Mouse (Mus musculus): ENCODE data around the gene 2010111I01Rik. TPM values are rescaled to one million over a fixed set of nuclear protein-coding genes. Genes with fewer than 3 reads are reported as not detected.
A peak's percentile ranks its signal among the peaks of the same experiment; 100 is the strongest.

The 2010111I01Rik gene
- 19.8 and 23.3 TPM in 2 replicates for total RNA-seq (2012; rRNA removed)
- 14.4 and 15.8 TPM in 2 replicates for total RNA-seq (2014; rRNA removed)
- 13.3 and 18.8 TPM in 2 replicates for polyA plus RNA-seq (2012; ENCODE audit: insufficient read length, low read depth)

GRCm38 (mm10) chr13:62964640-62965311 is at the start of gene 2010111I01Rik:
2010111I01Rik (plus strand) TSS chr13:62964893.
- Histone ChIP-seq H3K27me3 (replicated peaks) (no peaks in the 10 kb centered on the region), H3K27ac (ENCODE audit: insufficient read depth, low read depth) (no peak within 1 kb of the TSS), H3K36me3 (replicated peaks in 1 of 2; ENCODE audit: control insufficient read depth in 1 of 2, insufficient read depth in 1 of 2, low read length in 1 of 2) (peaks cover 6 to 12% of the 10 kb centered on the region in 2 experiments), H3K4me3 (replicated peaks in 1 of 3; ENCODE audit: low read depth in 2 of 3, low read length in 2 of 3, poor library complexity in 1 of 3) (peak within 1 kb of the TSS; percentile 78 to 95 (median 94)), H3K4me1 (ENCODE audit: control insufficient read depth in 1 of 2, insufficient read depth in 2 of 2) (peaks cover 6 to 15% of the 10 kb centered on the region in 2 experiments; a peak in 3 of 4 replicates), H3K4me2 (ENCODE audit: insufficient read depth, low read depth, poor library complexity, severe bottlenecking) (peak within 1 kb of the TSS; percentile 67), H3K79me2 (replicated peaks; ENCODE audit: control insufficient read depth, extremely low read depth, insufficient read depth, poor library complexity, severe bottlenecking) (no peaks in the 10 kb centered on the region), H3K9ac (ENCODE audit: insufficient read depth, low read depth) (peak within 1 kb of the TSS; percentile 42), H3K9me3 (replicated peaks; ENCODE audit: low read length) (no peaks in the 10 kb centered on the region)
- peak; percentile 97 for DNase-seq (ENCODE audit: extremely low read depth)
- dilution Hi-C loops (cut with MboI; ENCODE audit: extremely low pct_ligation_motif_present, extremely low pct_unique_long_range_greater_than_20kb, low sequenced_read_pairs) (no loop called here), in situ Hi-C loops (cut with MboI; ENCODE audit: low pct_ligation_motif_present, low pct_unique_long_range_greater_than_20kb, low sequenced_read_pairs) (no loop called here)
- TF ChIP-seq MEF2A (IDR thresholded peaks at IDR 0.05; ENCODE audit: borderline replicate concordance, low read depth, low read length) (peak; percentile 68), TBP (conservative IDR thresholded peaks at IDR 0.05; ENCODE audit: low read depth, low read length) (0 out of 2 replicates have a peak, but pooled peaks have one; percentile 50), CHD1 (IDR thresholded peaks at IDR 0.05; ENCODE audit: low read depth, low read length) (no peak), JUN (IDR thresholded peaks at IDR 0.05; ENCODE audit: insufficient read depth, low read depth, low read length) (no peak), TCF12 (IDR thresholded peaks at IDR 0.05; ENCODE audit: low read depth, low read length) (peak; percentile 80), ZC3H11A (IDR thresholded peaks at IDR 0.05; ENCODE audit: low read depth, low read length) (no peak), E2F4 (IDR thresholded peaks at IDR 0.05; ENCODE audit: insufficient replicate concordance, low read depth, low read length) (no peak), USF1 (IDR thresholded peaks at IDR 0.05; ENCODE audit: low read depth, low read length) (no peak), NRF1 (IDR thresholded peaks at IDR 0.05; ENCODE audit: low read depth, low read length) (peak; percentile 97), ETS1 (conservative IDR thresholded peaks at IDR 0.05; ENCODE audit: low read depth, low read length) (peak; percentile 30), HCFC1 (IDR thresholded peaks at IDR 0.05; ENCODE audit: low read depth, low read length) (peak; percentile 89), MYC (IDR thresholded peaks at IDR 0.05; ENCODE audit: low read depth, low read length) (peak; percentile 54; the same call in 1 of the 2 replicates), MAZ (IDR thresholded peaks at IDR 0.05; ENCODE audit: low read depth, low read length) (peak; percentile 98), MAFK (IDR thresholded peaks at IDR 0.05; ENCODE audit: insufficient replicate concordance, low read length) (no peak), ELF1 (IDR thresholded peaks at IDR 0.05; ENCODE audit: low read depth, low read length) (peak; percentile 98), ZMIZ1 (IDR thresholded peaks at IDR 0.05; ENCODE audit: low read depth, low read length) (peak; percentile 88), POLR2A (IDR thresholded peaks at IDR 0.05; ENCODE audit: low read depth, low read length) (peak; percentile 91), KAT2A (IDR thresholded peaks at IDR 0.05; ENCODE audit: insufficient replicate concordance, low read length) (peak; percentile 77; the same call in 1 of the 2 replicates), CTCF (conservative IDR thresholded peaks at IDR 0.05 in 1 of 2, IDR thresholded peaks at IDR 0.05 in 1 of 2; ENCODE audit: low read depth in 2 of 2, low read length in 2 of 2) (no peak), USF2 (conservative IDR thresholded peaks at IDR 0.05; ENCODE audit: low read depth, low read length) (no peak), SMC3 (IDR thresholded peaks at IDR 0.05; ENCODE audit: low read depth, low read length) (no peak), CHD2 (IDR thresholded peaks at IDR 0.05; ENCODE audit: low read length) (peak; percentile 70; the same call in 1 of the 2 replicates), MAX (IDR thresholded peaks at IDR 0.05; ENCODE audit: low read length) (no peak; the same call in none of the 2 replicates), RAD21 (IDR thresholded peaks at IDR 0.05; ENCODE audit: low read depth, low read length) (no peak), ZNF384 (IDR thresholded peaks at IDR 0.05; ENCODE audit: low read depth, low read length) (no peak), EP300 (IDR thresholded peaks at IDR 0.05; ENCODE audit: low read length) (no peak), MXI1 (IDR thresholded peaks at IDR 0.05; ENCODE audit: low read depth, low read length) (peak; percentile 98), GABPA (IDR thresholded peaks at IDR 0.05; ENCODE audit: insufficient replicate concordance, low read depth, low read length) (no peak; the same call in 1 of the 2 replicates), POLR2AphosphoS2 (IDR thresholded peaks at IDR 0.05; ENCODE audit: low read depth, low read length) (peak; percentile 73; the same call in 1 of the 2 replicates), IRF4 (IDR thresholded peaks at IDR 0.05; ENCODE audit: low read depth, low read length) (peak; percentile 64), NELFE (IDR thresholded peaks at IDR 0.05; ENCODE audit: low read depth, low read length) (peak; percentile 92), SIN3A (IDR thresholded peaks at IDR 0.05; ENCODE audit: low read length) (peak; percentile 99), PAX5 (IDR thresholded peaks at IDR 0.05; ENCODE audit: low read length) (no peak), RCOR1 (conservative IDR thresholded peaks at IDR 0.05; ENCODE audit: low read depth, low read length) (peak; percentile 2; the same call in 1 of the 2 replicates), UBTF (IDR thresholded peaks at IDR 0.05; ENCODE audit: low read depth, low read length) (no peak), JUND (conservative IDR thresholded peaks at IDR 0.05; ENCODE audit: low read depth, low read length) (0 out of 2 replicates have a peak, but pooled peaks have one; percentile 6), ZKSCAN1 (IDR thresholded peaks at IDR 0.05; ENCODE audit: borderline replicate concordance, low read depth, low read length) (peak; percentile 32; the same call in 1 of the 2 replicates), BHLHE40 (IDR thresholded peaks at IDR 0.05; ENCODE audit: low read depth, low read length) (peak; percentile 55)

Measured in CH12.LX (cell line).